Mouse (Mus musculus) gastrocnemius, postnatal 4 days (tissue): ENCODE results near the gene Rpp25. TPM values are rescaled to one million over a fixed set of nuclear protein-coding genes. Genes with fewer than 3 reads are reported as not detected.

Experiments used
- DNase-seq, 2 experiments: peaks; one replicate each; pipeline ENCODE4 v3.0.0; 2021 to 2022; ENCODE audit warnings: low spot score in 2 of 2, mixed read lengths in 2 of 2
- long read RNA-seq, 2 experiments: library from polyadenylated mRNA; stranded (forward); transcript quantifications; one replicate each; pipeline ENCODE4 v2.0.0; 2021
- total RNA-seq, 2 experiments: library from RNA; stranded (reverse); gene quantifications; 2 replicates each; pipeline ENCODE4 v1.2.3; 2021

Gene Rpp25
- under 1 TPM in 1 of 2 experiments, not detected in 1; 0.26 TPM for total RNA-seq
- long read RNA-seq, experiment 1: 0 reads
- long read RNA-seq, experiment 2: 0 reads

DNA sequence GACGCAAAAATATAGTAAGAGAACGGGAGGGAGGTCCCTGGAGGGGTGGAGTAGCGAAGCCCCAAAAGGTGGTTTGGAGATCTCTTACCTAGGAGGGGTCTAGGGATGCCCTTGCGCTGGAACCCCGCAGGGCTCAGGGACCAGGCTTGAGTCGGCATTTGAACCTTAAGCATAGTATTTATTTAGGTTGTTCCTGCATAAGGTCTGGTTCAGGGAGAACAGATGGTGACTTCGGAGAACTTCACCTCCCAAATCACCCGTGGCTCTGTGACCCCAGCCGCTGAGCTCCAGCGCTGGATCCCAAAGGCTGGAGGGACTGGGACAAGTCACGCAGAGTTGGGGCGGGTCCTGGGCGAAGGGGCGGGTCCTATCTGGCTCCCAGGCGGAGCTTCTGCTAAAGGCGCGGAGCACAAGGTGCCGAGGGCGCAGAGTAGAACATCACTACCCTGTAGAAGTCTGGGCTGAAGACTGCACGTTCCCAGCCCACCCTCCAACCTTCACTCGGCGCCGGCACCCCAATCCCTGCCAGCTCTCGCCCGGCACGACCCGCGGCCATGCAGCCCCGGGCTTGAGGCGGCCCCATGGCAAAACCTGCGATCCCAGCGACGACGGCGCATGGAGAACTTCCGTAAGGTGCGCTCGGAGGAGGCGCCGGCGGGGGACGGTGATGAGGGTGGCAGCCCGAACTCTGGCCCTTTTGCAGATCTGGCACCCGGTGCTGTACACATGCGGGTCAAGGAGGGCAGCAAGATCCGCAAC, at the start of gene Rpp25:
Gene Rpp25, plus strand, starts transcription at position 405 of the 759 bp plus-strand sequence.
- peak in 1 of 2 experiments; percentile 34 for DNase-seq

DNA sequence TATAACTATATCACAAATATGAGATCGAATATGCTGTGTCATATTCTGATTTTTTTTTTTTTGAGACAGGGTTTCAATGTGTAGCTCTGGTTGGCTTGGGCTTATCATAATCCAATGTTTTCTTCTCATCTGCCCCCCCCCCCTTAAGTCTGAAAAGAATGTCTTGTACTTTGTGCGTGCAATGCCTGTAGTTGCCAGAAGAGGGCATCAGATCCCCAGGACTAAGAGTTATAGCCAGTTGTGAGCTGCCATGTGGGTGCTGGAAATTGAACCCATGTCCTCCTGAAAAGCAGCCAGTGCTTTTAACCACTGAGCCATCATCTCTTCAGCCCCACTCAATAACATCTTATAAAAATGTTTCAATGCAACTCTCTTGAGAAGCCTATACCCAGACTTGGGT, 44.1 kb upstream of the Rpp25 start:
- no peak for DNase-seq

DNA sequence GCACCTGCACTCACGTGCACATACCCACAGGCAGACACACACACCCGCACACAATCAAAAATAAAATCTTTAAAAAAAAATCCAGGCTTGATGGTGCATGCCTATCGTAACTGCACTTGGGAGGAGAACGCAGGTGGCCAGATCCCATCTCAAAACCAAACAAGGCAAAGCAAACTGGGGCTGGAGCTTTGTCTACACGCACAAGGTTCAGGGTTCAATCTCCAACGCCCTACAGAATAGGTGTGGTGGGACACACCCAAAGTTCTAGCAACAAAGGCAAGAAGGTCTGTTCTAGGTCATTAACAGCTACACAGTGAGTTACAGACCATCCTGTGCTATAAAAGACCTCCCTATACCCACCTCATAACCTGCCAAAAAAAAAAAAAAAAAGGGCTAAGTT, 41.0 kb upstream of the Rpp25 start:
- DNase-seq: no peak

DNA sequence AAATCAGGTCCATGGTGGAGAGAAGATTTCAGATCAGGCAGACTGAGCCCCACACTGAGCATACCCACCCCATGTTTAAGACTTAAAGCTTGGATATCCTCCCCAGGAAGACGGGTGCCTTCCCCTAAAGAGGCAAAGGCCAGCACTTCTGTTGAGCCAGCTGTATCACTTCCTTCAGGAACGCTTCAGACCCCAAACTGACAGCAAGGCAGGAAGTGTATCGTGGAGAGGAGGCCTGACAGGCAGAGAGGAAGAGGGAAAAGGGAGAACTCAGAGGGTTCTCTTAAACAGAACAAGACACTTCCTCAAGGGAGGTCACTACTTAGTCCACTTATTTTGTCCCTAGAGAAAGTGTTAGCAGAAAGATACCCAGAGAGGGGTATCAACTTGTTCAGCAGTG, 37.7 kb upstream of the Rpp25 start:
- no peak for DNase-seq

DNA sequence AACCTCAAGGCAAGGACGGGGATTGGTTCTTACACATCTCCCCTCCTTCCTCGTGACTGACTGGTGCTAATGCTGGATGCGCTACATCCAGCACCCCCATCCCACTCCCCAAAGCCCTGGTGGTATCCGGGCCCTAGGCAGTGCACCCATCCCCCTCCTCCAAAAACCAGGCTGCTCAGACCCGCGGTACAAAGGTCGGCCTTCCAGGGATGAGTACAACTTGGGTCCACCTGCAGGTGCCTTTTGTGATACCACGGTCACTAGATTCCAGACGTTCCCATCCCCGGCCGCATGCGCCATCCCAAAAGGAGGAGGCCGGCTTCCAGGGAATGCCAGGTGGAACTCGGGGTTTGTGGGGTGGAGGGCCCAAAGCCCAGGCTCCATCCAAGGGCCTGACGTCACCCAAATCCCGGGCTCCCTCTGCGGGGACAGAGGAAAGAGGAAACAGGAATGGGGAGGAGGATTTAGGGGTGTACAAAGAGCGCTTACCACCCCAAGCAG, 36.5 kb upstream of the Rpp25 start:
- DNase-seq: peak in 1 of 2 experiments; percentile 18

DNA sequence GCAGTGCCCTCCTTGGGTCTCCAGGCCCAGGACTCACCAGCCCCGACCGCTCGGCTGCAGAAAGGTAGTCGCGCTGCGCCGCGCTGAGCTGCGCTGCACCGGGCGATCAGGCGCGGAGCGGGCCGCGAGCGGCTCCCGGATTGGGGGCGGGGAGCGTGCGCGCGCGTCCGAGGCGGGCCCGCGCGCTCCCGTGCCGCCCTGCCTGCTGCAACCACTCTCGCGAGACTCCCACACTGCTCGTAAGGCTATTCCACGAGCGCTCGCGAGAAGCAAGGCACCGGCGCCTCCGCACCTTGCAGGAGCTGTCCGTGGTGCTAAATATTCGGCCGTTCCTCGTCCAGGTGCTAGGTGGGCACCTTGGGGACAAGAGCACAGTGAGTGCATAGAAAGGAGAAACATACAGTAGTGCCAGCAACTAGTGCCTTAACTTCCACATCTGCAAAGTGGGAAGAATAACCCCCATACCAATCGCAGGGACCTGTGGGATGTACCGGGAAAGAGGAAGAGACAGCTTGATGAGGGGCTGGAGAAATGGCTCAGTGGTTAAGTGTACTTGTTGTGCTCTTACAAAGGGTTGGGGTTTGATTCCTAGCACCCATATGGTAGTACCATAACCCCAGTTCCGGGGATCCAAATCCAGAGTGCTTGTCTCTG, 35.8 kb upstream of the Rpp25 start, which contains the start of gene Scamp5:
Gene Scamp5, minus strand, starts transcription at position 165 of the 654 bp plus-strand sequence.
- DNase-seq: peak; percentile 74 to 87

DNA sequence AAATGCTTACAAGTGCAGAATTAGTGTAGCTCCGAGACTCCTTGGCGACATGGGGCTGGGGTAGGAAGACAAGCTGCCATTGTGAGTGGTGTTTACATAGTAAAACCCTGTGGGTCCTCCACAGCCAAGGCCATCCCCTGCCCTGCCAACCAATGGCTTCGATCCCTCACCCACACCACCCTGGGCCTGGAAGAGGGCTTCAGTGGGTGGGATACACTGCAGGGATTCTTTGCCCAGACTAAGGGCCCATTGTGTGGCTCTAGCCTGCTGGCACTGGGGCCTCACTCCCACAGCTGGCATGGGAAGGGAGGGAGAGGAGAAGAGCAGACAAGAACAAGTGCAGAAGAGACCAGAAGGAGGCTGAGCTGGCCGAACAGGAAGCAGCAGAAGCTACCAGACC, 34.9 kb upstream of the Rpp25 start:
- no peak for DNase-seq

DNA sequence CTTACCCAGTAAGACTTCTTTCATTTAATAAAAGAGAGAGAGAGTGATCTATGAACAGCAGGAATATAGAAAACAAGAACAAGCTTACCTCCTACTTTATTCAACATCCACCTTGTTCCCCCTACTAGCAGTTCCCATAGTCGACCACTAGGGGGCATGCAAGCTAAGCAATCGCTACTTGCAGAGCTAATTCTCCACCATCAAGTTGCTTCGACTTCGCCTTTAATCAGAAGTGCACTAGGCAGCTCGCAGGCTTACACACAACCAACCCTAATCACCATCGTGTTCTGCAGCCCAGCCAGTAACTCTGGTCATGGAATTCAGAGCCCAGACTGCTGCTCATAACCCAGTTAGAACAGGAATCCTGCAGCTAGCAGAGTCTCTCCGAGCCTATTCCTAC, 18.1 kb upstream of the Rpp25 start:
- peak; percentile 63 to 78 for DNase-seq

DNA sequence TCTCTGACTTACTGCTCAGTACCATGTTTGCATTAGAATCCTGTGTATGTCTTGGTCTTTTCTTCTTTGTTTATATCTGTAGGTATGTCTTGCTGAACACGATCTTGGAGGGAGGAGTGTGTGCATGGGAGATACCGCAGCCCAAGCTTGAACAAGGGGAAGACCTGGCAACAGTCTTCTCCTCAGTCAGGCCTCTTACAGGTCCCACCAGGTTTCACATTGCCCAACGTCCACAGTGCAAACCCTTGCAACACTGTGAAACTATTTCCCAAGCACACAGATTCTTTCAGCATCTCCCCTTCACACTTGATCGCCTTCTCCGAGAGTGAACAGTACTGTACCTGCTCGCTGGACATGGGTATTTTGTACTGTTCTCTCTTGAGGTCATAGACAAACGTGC, 16.0 kb upstream of the Rpp25 start:
- DNase-seq: no peak

DNA sequence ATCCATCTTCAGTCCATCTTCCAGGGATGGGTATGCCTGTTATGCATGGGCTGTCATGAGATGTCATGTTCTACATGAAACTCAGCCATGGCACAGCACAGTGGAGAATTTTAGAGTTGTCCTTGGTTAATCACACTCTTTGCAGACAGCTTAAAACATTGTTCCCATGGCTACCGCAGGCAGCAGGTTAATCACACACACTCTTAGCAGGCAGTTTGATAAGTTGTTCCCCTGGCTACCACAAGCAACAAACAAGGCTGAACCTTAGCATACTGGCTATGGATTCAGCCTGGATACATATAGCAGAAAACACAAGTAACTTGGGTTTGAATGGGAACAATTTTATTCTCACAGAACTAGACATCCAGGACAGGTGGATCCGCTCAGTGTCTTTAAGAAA, 10.3 kb upstream of the Rpp25 start:
- DNase-seq: no peak

DNA sequence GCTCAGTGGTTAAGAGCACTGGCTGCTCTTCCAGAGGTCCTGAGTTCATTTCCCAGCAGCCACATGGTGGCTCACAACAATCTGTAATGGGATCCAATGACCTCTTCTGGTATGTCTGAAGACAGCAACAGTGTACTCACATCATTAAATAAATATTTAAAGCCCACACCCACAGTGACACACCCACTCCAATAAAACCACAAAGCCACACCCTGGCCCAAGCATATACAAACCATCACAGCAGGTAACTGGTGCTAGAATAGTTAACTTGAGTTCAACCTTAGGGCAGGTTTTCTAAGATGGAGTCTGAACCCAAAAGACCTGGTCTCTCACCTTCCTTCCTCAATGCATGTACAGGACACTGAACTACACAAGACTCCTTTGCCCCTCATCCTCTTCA, 8.9 kb upstream of the Rpp25 start:
- DNase-seq: no peak

DNA sequence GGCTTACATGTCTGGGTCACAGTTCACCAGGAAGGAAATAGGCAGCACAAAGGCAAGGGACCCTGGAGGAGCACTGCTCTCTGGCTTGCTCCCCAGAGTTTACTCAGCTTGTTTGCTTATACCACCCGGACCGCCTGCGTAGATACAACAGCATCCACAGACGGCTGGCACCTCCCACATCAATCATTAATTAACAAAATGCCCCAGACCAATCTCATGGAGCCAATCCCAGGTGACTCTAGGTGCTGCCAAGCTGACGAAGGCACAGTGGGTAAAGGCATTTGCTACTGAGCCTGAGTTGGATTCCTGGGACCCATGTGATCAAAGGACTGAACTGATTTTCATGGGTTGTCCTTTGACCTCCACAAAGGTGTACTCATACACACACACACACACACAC, 6.6 kb upstream of the Rpp25 start:
- DNase-seq: no peak

DNA sequence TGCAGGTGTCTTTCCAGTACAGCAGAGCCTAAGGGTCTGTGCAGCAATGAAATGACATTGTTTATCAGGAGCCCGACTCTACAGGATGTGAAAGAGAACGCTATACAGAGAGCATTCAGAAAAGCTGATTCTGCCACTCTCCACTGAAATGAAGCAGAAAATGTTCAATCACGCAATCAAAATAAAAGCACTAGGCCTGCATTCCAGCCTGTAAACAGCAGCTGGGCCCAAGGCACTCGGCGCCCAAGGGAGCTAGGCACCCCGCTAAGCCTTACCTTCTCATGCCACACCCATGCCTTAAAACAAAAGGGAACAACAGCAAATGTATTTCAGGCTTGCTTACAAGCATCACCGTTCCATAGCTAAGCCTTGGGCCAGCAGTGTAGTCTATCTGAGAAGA, 5.3 kb upstream of the Rpp25 start:
- no peak for DNase-seq

DNA sequence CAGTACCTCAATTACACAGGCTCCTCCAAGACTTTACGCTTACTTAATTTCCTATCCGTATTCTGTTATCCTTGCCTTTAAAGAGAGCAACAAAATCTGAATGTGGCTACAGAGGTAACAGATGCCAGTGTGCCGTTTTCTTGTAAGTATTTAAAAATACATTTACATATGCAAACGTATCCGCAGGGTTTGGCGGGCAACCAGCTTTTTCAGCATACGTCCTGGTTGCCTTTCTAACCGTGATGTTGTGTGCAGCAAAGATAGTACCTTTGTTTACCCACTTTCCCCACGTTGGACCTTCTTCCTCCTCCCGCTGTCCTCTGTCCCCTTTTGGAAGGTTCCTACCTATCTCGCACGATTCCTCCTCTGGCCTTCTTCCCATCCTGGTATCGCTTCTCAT, 2.4 kb upstream of the Rpp25 start:
- DNase-seq: no peak

DNA sequence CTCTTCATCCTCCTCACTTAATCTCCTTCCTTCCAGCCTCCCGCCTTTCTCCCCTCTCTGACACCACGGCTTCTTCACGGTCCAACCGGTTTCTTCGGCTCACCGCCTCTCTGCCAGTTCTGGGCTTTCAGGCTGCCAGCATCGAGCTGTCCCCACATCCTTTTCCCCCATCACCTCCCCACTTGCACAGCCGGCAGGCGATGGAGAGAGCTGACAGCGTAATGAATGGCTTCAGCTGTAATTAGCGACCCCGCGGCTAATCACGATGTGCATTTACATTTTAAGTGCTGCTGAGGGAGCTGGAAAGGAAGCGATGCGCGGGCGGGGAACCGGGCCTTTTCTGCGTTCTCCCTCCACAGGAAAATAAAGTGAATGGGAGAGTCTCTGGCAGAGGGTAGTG, 2.0 kb upstream of the Rpp25 start:
- no peak for DNase-seq

DNA sequence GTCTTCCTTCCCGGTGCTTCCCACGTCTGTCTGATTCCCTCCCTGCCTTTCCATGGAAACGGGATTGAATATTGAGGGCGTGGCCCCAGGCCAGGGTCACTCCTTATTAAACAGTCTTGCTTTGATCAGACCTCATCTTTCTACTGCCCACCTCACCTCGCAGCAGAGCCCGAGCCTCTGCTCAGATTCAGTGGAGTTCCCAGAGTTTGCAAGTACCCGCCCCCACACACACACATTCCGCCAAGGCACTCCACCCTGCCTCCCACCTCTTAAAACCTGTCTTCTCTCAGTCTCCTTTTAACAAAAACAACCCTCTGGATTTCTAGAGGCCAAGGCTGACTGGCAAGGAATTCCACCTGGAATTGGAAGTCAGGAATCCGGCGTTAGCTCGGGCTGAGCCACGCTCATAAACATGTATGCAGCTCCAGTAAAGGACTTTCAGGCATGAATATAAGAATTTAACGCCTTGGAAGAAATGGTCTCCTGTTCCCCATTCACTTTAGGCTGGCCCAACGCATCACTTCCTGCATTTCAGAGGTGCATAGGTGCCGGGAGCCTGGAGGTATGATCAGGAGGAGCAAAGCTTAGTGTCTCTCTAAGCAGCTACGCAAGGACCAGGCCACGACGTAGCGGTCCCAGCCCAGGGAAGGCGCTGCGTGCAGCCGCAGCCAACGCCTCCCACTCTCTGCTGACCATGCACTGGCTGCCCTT, 760 bp upstream of the Rpp25 start:
- peak in 1 of 2 experiments; percentile 17 for DNase-seq

DNA sequence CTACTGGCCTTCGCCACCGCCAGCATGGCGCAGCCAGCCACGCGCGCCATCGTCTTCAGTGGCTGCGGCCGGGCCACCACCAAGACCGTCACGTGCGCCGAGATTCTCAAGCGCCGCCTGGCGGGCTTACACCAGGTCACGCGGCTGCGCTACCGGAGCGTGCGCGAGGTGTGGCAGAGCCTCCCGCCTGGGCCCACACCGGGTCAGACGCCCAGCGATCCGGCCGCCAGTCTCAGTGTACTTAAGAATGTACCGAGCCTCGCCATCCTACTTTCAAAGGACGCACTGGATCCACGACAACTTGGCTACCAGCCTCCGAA, 515 bp downstream of the Rpp25 start:
- DNase-seq: peak; percentile 27 to 38

DNA sequence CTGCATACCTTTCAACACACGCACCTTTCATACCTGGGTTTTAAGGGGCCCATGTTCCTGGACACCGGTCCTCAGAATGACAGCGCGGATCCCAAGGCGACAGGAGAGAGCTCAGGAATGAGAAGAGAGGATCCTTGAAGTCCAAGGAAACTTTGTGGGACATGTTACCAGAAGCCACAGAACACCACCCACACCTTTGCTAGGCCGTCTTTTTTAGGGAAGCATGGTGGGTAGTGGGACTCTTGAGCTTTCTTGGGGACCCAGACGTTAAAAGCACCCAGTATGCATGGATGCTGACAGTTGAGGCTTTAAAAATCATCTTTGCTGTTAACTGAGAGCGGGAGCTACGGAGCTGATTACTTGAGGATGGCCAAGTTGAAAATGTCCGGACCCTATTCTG, 1.1 kb downstream of the Rpp25 start:
- no peak for DNase-seq

DNA sequence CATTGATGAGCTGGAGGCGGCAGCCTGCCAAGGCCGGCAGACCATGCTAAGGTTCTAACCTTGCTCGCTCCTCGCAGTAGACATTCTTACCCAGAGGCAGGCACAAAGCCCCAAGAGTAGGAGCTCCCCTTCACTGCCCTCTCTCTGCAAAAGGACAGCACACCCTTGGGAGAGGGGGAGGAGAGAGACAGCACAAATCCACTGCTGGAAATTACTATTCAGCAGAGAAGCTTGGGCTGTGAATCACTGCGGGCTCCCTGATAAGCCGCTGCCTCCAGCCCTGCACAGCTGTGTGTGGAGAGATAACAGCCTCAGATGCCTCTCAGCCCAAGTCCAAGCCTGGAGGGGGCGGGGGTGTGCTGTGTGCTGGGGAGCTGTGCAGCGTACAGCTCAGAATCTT, 1.9 kb downstream of the Rpp25 start:
- peak in 1 of 2 experiments; percentile 30 for DNase-seq

DNA sequence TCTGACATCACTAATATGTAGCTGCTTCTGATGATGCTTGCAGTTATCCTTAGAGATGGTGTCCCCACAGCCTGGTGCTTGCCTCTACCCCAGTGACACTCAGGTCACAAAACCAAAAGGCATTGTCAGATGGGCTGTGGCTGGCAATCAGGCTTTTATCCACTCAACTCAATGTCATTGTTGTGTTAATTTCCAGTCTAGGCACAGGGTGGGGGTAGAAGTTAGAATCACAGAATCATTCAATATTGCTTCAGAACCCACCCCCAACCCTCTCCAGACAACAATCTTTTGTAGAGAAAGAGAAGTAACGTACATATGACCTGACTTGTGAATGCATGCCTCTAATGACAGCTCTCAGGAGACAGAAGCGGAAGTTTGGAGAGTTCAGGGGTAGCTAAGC, 6.8 kb downstream of the Rpp25 start:
- DNase-seq: no peak

DNA sequence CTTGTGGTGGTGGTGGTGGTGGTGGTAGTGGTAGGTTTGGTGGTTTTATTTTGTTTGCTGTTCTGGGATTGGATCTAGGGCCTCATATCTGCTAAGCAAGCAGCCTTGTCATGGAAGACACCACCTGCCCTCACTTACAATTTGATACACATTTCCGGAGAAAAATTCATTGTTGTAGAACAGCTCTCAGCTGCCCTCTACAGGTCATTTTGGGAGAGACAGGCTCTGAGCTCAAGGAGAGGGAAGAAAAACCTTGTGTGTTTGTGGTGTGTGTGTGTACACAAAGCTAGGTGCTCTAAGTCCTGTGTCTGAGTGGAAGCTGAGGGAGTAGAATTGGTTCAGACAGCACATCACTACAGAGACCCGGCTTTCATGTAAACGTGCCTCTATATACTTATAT, 13.3 kb downstream of the Rpp25 start:
- peak in 1 of 2 experiments; percentile 51 for DNase-seq
